22 mouse cellular contexts compared by ENCODE assay signal in the genomic region with DNA sequence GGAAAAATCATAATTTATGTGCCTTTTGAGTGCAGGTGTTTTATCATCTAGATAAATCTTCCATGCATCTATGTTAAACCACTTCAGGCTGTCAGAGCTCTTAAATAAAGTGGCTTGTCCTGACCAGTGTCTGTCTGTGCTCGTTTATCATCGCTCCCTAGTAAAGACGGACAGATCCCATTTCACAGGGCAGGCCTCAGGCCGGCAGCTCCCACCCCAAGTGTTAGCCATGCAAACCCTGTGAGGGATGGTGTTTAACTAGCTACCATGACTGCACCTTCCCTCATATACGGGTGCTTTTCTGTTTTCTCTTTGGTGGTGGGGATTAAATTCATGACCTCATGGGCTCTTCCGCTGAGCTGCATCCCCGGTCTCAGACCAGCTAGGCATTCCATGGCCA. TPM values are rescaled to one million over a fixed set of nuclear protein-coding genes. Genes with fewer than 3 reads are reported as not detected.
A peak's percentile ranks its signal among the peaks of the same experiment; 100 is the strongest.
DNase-seq lines count a peak whose midpoint lies in the region; ATAC-seq lines count a peak whose summit lies in the region.
"Had no signal": no experiment of that assay in that cellular context is flagged by ENCODE, and none has a peak within 500 bp of the region (broad histone marks: within the 10 kb centered on the region; RNA-seq: fewer than 3 reads in every experiment).

No protein-coding gene starts in this region.

- no peak overlapping the region for H3K9ac ChIP-seq in kidney, embryonic 15.5 days
- peak overlapping the region; percentile 49; the same call in 1 of the 2 replicates for H3K9ac ChIP-seq in liver, embryonic 12.5 days
- H3K9ac ChIP-seq: embryonic facial prominence, embryonic 13.5 days; hindbrain, embryonic 13.5 days had no signal

- H3K27ac ChIP-seq in kidney, embryonic 15.5 days: peak overlapping the region; percentile 54; the same call in 1 of the 2 replicates
- peak overlapping the region; percentile 97 for H3K27ac ChIP-seq in liver, embryonic 12.5 days
- H3K27ac ChIP-seq: embryonic facial prominence, embryonic 13.5 days; forebrain, embryonic 10.5 days; gastrocnemius, adult 2 months; hindbrain, embryonic 13.5 days had no signal

- H3K4me1 ChIP-seq in kidney, embryonic 15.5 days: peaks cover 37% of the 10 kb centered on the region
- H3K4me1 ChIP-seq in liver, embryonic 12.5 days: peaks cover 70% of the 10 kb centered on the region

- no peak overlapping the region for H3K4me3 ChIP-seq in kidney, embryonic 15.5 days (replicated peaks)
- no peak overlapping the region for H3K4me3 ChIP-seq in liver, embryonic 12.5 days
- H3K4me3 ChIP-seq: embryonic facial prominence, embryonic 13.5 days; forebrain, embryonic 10.5 days; gastrocnemius, adult 2 months; hindbrain, embryonic 13.5 days had no signal

- ATAC-seq in kidney, embryonic 15.5 days (replicated peaks; ENCODE audit: low FRiP score): peak; percentile 80
- ATAC-seq in liver, embryonic 12.5 days: no peak
- ATAC-seq: CD4-positive, CD25-positive, alpha-beta regulatory T cell, adult 4 months; forebrain, embryonic 14.5 days had no signal

- H3K27me3 ChIP-seq in kidney, embryonic 15.5 days: no peaks in the 10 kb centered on the region
- no peaks in the 10 kb centered on the region for H3K27me3 ChIP-seq in liver, embryonic 12.5 days (replicated peaks)
- H3K27me3 ChIP-seq: embryonic facial prominence, embryonic 13.5 days had no signal

- H3K36me3 ChIP-seq in kidney, embryonic 15.5 days: no peaks in the 10 kb centered on the region
- H3K36me3 ChIP-seq in liver, embryonic 12.5 days: peaks cover 55% of the 10 kb centered on the region
- H3K36me3 ChIP-seq: embryonic facial prominence, embryonic 13.5 days; forebrain, embryonic 10.5 days; hindbrain, embryonic 13.5 days had no signal

- intact Hi-C loops in gastrocnemius, postnatal 14 days (cut with DNase I; ENCODE audit: low total_unique reads): no loop called here

- H3K4me2 ChIP-seq in kidney, embryonic 15.5 days: no peak overlapping the region
- H3K4me2 ChIP-seq in liver, embryonic 12.5 days: 0 out of 2 replicates have a peak overlapping the region, but pooled peaks have one; percentile 77
- H3K4me2 ChIP-seq: embryonic facial prominence, embryonic 13.5 days; hindbrain, embryonic 13.5 days had no signal

- WGBS in kidney, embryonic 15.5 days: 38% methylated on average over 7 of the region's 7 CpGs
- 87% methylated on average over 7 of the region's 7 CpGs for WGBS in liver, embryonic 12.5 days (ENCODE audit: insufficient replicate concordance)

- peak; percentile 16 for DNase-seq in embryo, embryonic 10 days (ENCODE audit: low spot score)
- DNase-seq in embryo, embryonic 11 days: no peak
- no peak for DNase-seq in kidney, postnatal 10 days
- no peak for DNase-seq in liver
- no peak for DNase-seq in gastrocnemius, postnatal 14 days
- DNase-seq: adrenal gland, adult 8-10 months; B cell, adult 2 months; cerebellum, adult 11 months; cerebellum, adult 8-10 months; cerebellum, postnatal 14 days; gastrocnemius, adult 2 months; gastrocnemius, postnatal 36 days; heart, adult 11 months; heart, postnatal 10 days had no signal

- no peaks in the 10 kb centered on the region for H3K9me3 ChIP-seq in kidney, embryonic 15.5 days (replicated peaks)
- H3K9me3 ChIP-seq in liver, embryonic 12.5 days (replicated peaks): no peaks in the 10 kb centered on the region
- H3K9me3 ChIP-seq: embryonic facial prominence, embryonic 13.5 days; forebrain, embryonic 10.5 days; G1E; hindbrain, embryonic 13.5 days had no signal

RNA-seq across cellular contexts. Expression of a gene that starts 13.3 kb away (rescaled TPM):
- 10.0 and 10.4 TPM in 2 replicates for polyA plus RNA-seq in kidney, embryonic 15.5 days (2015; fragmentation: Nextera tagmentation; extraction: Ambion mirVana)
- polyA plus RNA-seq in liver, embryonic 12.5 days (2016; fragmentation: Nextera tagmentation; extraction: Ambion mirVana): 35.2 and 35.3 TPM in 2 replicates
- total RNA-seq in gastrocnemius, postnatal 14 days (2021): 10 to 100 TPM; 11.5 to 11.7 TPM
